Mouse (Mus musculus) heart, adult 11 months (tissue): ENCODE measurements around the gene Fam50a.
"Not testable (repeated sequence)": the region's sequence is repeated elsewhere in the genome, so short reads cannot be mapped to it uniquely, and the experiment has no call there.

Source experiments
- DNase-seq: peaks from one replicate; pipeline ENCODE4 v3.0.0; 2022

The Fam50a gene

DNA sequence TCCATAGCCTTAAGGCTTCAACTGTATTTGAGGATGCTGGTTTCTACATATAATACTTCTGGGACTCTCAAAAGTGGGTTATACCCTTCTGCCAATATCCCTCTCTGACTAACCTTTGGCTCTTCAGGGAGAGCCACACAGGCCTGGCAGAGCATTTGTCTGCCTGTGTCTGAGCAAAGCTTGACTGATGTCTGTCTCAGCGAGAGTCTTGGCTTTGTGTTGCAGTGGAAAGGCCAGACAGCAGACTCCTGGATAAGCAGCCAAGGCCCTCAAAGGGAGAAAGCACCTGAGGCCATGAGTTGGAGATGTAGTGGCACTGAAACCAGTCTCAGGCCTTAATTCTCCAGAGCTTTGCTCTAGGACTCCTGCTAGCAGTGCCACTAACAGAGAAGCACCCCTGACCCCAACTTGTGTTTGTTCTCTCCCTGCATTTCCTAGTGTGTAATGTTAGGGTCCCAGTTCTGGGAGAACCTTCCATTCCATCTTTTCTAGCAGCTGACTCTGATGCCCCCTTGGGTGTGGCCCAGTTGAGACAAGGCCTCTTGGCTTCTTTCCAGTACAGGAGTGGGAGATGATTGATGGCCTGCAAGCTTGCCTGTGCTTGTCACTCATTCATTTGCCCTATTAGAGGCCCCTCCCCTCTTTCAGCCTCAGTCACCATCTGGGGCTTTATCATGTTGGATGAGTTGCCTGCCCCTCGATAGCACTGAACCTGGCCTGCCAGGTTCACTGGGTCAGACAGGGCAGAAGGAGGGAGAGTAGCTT lies 17.5 kb downstream of the Fam50a start:
- DNase-seq, result peak; percentile 25

DNA sequence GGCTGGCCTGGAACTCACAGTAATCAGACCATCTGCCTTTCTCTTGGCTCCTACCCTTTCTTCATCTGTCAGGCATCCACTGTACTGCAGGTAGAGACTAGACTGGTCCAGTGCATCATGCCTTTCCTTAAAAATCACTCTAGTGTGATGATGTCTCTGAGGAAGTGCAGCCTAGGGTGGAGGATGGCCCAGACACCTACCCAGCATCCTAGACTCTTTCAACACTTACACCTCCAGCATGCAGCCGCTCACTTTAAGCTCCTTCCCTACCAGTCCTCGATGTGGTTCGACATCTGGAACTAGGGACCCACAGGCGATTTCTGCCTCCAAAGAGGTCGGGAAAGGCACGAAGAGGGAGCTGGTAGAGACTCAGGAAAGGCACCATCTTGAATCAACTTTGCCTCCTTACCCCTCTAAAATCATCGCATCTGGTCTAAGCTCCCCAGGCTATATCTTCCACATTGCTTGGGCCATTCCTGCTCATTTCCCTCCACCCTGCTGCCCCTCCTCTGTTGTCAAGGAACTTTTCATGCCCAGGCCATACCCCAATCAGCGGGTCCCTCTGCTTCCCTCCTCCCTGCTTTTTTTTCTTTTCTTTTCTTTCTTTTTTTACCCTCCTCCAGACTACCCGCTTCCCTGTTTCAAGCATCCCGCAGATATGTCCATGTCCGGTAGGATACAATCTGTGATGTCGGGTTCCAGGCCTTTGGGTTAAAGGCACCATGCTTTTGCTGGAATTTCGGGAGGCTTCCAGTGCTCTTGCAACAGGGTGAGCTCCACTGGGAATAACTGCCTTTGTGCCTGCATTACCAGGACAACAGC lies 40.0 kb downstream of the Fam50a start:
- no peak for DNase-seq

DNA sequence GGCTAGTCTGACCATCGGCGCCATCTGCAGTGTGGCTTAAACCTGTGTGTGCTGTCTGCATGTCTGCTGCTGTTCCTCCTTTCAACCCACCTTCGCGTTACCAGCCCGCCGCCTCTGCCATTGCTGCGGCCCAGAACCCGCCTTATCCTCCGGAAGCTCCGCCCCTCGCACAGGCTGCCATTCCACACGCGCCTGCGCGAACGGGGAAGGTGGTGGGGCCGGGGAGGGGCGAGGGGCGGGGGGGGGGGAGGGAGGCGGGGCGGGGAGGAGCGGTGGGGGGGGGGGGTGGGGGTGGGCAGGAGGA lies 40.6 kb downstream of the Fam50a start, which contains the start of gene Lage3:
Gene Lage3 (minus strand): TSS at position 152 of the 304 bp plus-strand sequence.
- peak; percentile 99 for DNase-seq

DNA sequence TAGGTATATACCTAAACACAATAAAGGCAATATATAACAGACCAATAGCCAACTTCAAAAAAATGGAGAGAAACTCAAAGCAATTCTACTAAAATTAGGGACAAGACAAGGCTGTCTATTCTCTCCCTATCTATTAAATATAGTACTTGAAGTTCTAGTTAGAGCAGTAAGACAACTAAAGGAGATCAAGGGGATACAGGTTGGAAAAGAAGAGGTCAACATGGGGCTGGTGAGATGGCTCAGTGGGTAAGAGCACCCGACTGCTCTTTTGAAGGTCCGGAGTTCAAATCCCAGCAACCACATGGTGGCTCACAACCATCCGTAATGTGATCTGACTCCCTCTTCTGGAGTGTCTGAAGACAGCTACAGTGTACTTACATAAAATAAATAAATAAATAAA lies 44.2 kb downstream of the Fam50a start:
- not testable (repeated sequence) for DNase-seq

DNA sequence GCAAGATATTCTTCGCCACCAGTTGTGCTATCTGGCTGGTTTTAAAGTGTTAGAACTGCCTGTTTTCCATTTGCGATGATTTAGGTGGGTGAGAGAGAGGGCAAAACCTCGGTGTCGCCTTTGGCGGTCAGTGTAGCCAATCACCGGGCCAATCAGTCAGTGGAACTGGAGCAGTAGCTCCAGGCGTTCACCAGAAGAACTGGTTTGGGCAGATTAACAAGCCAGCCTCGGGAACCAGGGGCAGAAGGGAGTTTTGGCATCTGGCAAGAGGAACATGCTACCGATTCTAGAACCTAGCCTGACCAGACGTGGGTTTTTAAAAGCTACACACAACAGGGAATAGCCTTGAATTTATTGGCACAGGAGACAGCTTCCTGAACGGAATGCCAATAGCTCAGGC lies 46.3 kb downstream of the Fam50a start:
- no peak for DNase-seq

DNA sequence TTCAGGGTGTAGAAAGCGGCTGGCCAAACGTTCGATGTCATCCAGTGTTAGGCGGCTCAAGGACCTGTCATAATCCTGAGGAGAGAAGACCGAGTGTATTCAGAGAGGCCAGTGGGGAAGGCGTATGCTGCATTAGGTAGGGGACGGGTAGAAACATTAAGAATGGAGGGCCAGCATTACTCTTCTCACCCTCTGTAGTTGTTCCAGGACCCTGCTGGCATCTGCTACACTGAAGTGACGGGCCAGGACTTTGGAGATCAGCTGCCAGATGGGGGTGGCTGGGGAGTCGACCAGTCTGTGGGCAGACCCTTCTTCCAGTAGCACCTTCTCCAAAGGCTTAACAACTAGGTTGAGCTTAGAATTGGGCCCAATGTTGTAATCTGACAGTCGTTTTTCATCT lies 54.7 kb downstream of the Fam50a start:
- DNase-seq, result peak; percentile 70

DNA sequence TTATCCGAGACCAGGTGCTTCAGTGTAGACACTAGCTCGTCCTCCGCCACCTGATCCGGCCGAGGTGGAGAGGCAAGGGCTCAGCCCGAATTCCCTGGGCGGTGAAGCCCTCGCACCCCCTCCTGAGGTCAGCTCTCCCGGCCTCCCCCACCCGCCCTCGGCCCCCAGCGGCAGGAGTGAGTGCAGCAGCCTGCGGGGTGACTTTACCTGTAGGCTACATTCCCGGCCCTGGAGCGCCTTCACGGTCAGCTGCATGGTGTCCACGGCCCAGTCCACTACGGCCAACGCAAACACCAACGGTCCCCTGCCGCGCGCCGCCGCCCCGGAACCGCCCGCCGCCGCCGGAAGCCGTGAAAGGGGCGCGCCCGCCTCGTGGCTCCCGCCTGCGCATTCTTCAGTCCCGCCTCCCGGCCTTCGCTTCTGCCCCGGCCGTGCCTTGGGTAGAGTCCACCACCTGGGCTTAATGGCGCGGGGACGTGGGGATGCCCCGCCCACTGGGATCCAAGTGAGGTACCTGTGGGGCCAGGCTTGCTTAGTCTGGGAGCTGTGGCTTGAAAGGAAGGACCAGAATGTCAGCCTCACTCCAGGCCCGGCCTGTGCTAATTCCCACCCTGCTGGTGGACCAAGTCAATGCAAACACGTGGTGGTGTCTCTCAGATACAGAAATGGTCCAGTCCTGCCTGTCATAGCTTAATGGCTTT lies 55.5 kb downstream of the Fam50a start:
- DNase-seq, result peak; percentile 97
